Mouse (Mus musculus): ENCODE data around the gene Mst1r. TPM values are rescaled to one million over a fixed set of nuclear protein-coding genes. Genes with fewer than 3 reads are reported as not detected.
A peak's percentile ranks its signal among the peaks of the same experiment; 100 is the strongest.

Mst1r gene
- total and polyA plus RNA-seq, 2 experiments, result 0.18 to 0.70 TPM

DNA sequence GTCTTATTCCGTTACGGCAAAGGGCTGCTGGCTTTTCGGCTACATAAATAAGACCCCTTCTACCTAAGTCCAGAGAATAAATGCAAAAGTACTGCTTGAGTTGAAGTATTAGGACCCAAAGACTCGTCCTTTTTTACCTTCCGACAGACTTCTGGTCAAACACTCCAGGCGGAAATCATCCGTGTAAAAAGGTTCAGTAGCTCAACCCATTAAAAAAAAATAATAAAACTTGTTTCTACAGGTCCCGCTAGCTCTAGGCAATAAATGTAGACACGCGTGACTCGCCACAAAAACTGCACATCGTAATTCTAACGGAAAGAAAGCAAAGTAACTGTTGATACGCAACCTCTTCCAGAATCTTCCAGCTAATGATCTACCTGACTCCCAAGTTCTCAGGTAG is 33.5 kb upstream of the Mst1r start, which contains the start of gene Rbm6:
TSS of gene Rbm6 (minus strand) at position 101 of the 400 bp plus-strand sequence.
- DNase-seq (ENCODE audit: extremely low read depth, low read depth, low spot score), result no peak
- Histone ChIP-seq H3K9ac (ENCODE audit: low read depth, low read length) (peak within 1 kb of the TSS; percentile 95), H3K27ac (replicated peaks; ENCODE audit: insufficient read depth, low read depth, low read length) (peak within 1 kb of the TSS; percentile 93), H3K27me3 (ENCODE audit: control insufficient read depth, insufficient read depth, low read length) (no peaks in the 10 kb centered on the region), H3K4me1 (ENCODE audit: control insufficient read depth, insufficient read depth, low read length) (peaks cover 4% of the 10 kb centered on the region; the same call in 1 of the 2 replicates), H3K79me2 (ENCODE audit: control insufficient read depth, insufficient read depth, low read length) (peaks cover 8% of the 10 kb centered on the region; the same call in 1 of the 2 replicates), H3K36me3 (ENCODE audit: control insufficient read depth, insufficient read depth, low read length) (no peaks in the 10 kb centered on the region), H3K4me3 (ENCODE audit: insufficient read depth, low read depth, low read length) (peak within 1 kb of the TSS; percentile 84)
- TF ChIP-seq CTCF (IDR thresholded peaks at IDR 0.05; ENCODE audit: low read depth, low read length), result no peak
- no peak for TF ChIP-seq POLR2A (IDR thresholded peaks at IDR 0.05; ENCODE audit: extremely low read depth, insufficient read depth, low read length)
- WGBS, result 4% methylated on average over 14 of the region's 14 CpGs

DNA sequence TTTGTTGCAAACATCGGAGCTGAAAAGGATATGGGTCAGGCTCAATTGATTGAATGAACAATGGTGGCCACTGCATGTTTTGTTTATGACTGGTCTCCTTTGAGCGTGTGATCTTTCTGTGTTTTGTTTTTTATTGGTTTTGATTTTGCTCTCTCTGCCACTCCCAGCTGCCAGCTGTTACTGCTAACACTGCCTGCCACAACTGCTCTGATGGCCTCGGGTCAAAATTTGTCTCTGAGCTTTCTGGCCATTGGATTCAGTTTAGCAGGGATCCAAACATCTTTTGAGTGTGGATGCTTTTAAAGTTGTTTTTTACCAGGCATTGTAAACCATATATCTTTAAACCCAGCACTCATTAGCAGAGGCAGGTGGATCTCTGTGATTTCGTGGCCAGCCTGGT is 26.3 kb upstream of the Mst1r start:
- H3K27ac ChIP-seq (replicated peaks; ENCODE audit: insufficient read depth, low read depth, low read length), result no peak overlapping the region
- no peak for TF ChIP-seq POLR2A (IDR thresholded peaks at IDR 0.05; ENCODE audit: extremely low read depth, insufficient read depth, low read length)
- no peak for TF ChIP-seq CTCF (IDR thresholded peaks at IDR 0.05; ENCODE audit: low read depth, low read length)
- no peaks in the 10 kb centered on the region for H3K36me3 ChIP-seq (ENCODE audit: control insufficient read depth, insufficient read depth, low read length)
- no peak for DNase-seq (ENCODE audit: extremely low read depth, low read depth, low spot score)
- H3K9ac ChIP-seq (ENCODE audit: low read depth, low read length), result no peak overlapping the region
- no peaks in the 10 kb centered on the region for H3K27me3 ChIP-seq (ENCODE audit: control insufficient read depth, insufficient read depth, low read length)
- no peak overlapping the region for H3K4me3 ChIP-seq (ENCODE audit: insufficient read depth, low read depth, low read length)
- no peaks in the 10 kb centered on the region for H3K79me2 ChIP-seq (ENCODE audit: control insufficient read depth, insufficient read depth, low read length)
- H3K4me1 ChIP-seq (ENCODE audit: control insufficient read depth, insufficient read depth, low read length), result no peaks in the 10 kb centered on the region
- 71% methylated on average over 4 of the region's 4 CpGs for WGBS

DNA sequence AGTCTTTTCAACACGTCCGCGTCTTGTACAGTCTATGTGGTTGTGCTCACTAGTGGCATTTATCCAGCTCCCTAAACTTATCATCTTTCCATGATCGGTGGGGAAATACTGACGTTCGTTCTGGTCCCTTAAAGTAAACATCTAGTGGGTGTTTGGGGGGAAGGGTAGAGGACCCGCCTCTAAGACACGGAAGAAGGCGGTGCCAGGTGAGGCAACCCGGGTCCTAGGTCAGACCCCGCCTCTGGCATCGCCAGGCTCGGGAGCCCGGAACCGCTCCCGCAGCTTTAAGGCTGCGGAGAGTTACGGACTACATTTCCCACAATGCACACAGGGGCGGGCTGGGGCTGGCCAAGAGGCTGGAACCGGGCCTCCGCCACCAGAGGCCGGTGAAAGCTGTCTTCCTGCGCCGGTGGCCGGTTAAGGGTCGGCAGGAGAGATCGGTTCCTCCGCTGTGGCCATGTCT is 18.8 kb upstream of the Mst1r start, which contains the start of gene Mon1a:
TSS of gene Mon1a (plus strand) at position 348 of the 463 bp plus-strand sequence.
- H3K9ac ChIP-seq (ENCODE audit: low read depth, low read length), result peak within 1 kb of the TSS; percentile 69
- peaks cover 3% of the 10 kb centered on the region; the same call in 1 of the 2 replicates for H3K4me1 ChIP-seq (ENCODE audit: control insufficient read depth, insufficient read depth, low read length)
- peak; percentile 88 for DNase-seq (ENCODE audit: extremely low read depth, low read depth, low spot score)
- TF ChIP-seq CTCF (IDR thresholded peaks at IDR 0.05; ENCODE audit: low read depth, low read length) (no peak), POLR2A (IDR thresholded peaks at IDR 0.05; ENCODE audit: extremely low read depth, insufficient read depth, low read length) (peak; percentile 69)
- under 1% methylated on average over 28 of the region's 28 CpGs for WGBS
- H3K4me3 ChIP-seq (ENCODE audit: insufficient read depth, low read depth, low read length), result peak within 1 kb of the TSS; percentile 63
- H3K36me3 ChIP-seq (ENCODE audit: control insufficient read depth, insufficient read depth, low read length), result peaks cover 6% of the 10 kb centered on the region; the same call in 1 of the 2 replicates
- H3K27ac ChIP-seq (replicated peaks; ENCODE audit: insufficient read depth, low read depth, low read length), result peak within 1 kb of the TSS; percentile 40
- H3K27me3 ChIP-seq (ENCODE audit: control insufficient read depth, insufficient read depth, low read length), result no peaks in the 10 kb centered on the region
- peaks cover 14% of the 10 kb centered on the region; the same call in 1 of the 2 replicates for H3K79me2 ChIP-seq (ENCODE audit: control insufficient read depth, insufficient read depth, low read length)

DNA sequence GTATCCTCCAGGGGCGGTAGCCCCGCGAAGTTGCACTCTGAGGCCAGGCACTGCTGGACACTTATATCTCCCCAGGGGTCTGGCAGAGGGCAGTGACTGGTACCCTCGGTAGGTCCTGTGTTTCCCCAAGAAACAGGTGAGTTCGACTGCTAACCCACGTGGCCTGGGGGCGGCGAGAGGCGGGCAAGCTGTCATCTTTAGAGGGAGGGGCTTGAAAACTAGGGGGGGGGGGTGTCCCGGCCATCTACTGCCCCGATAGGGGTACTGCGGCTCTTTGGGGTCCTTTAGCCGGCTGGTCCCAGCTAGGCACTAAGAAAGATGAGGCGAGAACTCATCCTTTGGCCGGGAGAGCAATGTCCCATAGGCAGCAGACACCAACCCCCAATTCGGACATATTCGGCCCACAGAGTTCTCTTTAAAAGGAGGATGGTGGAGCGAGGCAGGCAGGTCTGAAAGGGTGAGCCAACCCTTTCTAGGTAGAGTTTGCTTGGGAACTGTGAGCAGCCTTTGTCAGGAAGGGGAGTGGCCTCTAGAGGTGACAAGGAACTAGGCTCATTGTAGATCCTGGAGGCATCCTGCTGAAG is 18.3 kb upstream of the Mst1r start:
- TF ChIP-seq POLR2A (IDR thresholded peaks at IDR 0.05; ENCODE audit: extremely low read depth, insufficient read depth, low read length), result no peak
- TF ChIP-seq CTCF (IDR thresholded peaks at IDR 0.05; ENCODE audit: low read depth, low read length), result no peak
- H3K27ac ChIP-seq (replicated peaks; ENCODE audit: insufficient read depth, low read depth, low read length), result peak overlapping the region; percentile 40
- H3K27me3 ChIP-seq (ENCODE audit: control insufficient read depth, insufficient read depth, low read length), result no peaks in the 10 kb centered on the region
- H3K4me1 ChIP-seq (ENCODE audit: control insufficient read depth, insufficient read depth, low read length), result peaks cover 3% of the 10 kb centered on the region; the same call in 1 of the 2 replicates
- peak overlapping the region; percentile 63 for H3K4me3 ChIP-seq (ENCODE audit: insufficient read depth, low read depth, low read length)
- peaks cover 6% of the 10 kb centered on the region; the same call in 1 of the 2 replicates for H3K36me3 ChIP-seq (ENCODE audit: control insufficient read depth, insufficient read depth, low read length)
- WGBS, result under 1% methylated on average over 18 of the region's 18 CpGs
- DNase-seq (ENCODE audit: extremely low read depth, low read depth, low spot score), result peak; percentile 50
- peaks cover 14% of the 10 kb centered on the region; the same call in 1 of the 2 replicates for H3K79me2 ChIP-seq (ENCODE audit: control insufficient read depth, insufficient read depth, low read length)
- H3K9ac ChIP-seq (ENCODE audit: low read depth, low read length), result peak overlapping the region; percentile 69

DNA sequence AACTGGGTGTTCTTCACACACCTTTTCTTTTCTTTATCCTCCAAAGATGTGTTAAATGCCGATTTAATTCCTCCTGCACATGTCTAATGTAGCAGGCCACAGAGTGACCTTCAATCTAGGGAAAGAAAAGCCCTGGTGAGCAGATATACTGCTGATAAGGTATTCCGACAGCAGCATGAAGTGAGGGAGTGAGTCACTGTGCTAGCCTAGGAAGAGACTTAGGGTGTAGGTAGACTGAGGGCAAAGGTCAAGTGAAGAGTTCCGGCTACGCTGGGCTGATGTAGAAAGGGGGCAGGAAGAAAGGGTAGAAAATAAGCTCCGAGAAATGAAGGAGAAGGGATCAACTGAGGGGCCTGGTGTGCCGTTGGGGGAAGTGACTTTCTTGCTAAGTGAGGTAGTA is 16.4 kb upstream of the Mst1r start:
- Histone ChIP-seq H3K27me3 (ENCODE audit: control insufficient read depth, insufficient read depth, low read length) (no peaks in the 10 kb centered on the region), H3K4me3 (ENCODE audit: insufficient read depth, low read depth, low read length) (no peak overlapping the region), H3K79me2 (ENCODE audit: control insufficient read depth, insufficient read depth, low read length) (peaks cover 14% of the 10 kb centered on the region; the same call in 1 of the 2 replicates), H3K36me3 (ENCODE audit: control insufficient read depth, insufficient read depth, low read length) (peaks cover 6% of the 10 kb centered on the region; the same call in 1 of the 2 replicates), H3K4me1 (ENCODE audit: control insufficient read depth, insufficient read depth, low read length) (peaks cover 3% of the 10 kb centered on the region; the same call in 1 of the 2 replicates), H3K27ac (replicated peaks; ENCODE audit: insufficient read depth, low read depth, low read length) (no peak overlapping the region), H3K9ac (ENCODE audit: low read depth, low read length) (no peak overlapping the region)
- no peak for TF ChIP-seq CTCF (IDR thresholded peaks at IDR 0.05; ENCODE audit: low read depth, low read length)
- TF ChIP-seq POLR2A (IDR thresholded peaks at IDR 0.05; ENCODE audit: extremely low read depth, insufficient read depth, low read length), result no peak
- 72% methylated on average over 6 of the region's 6 CpGs for WGBS
- DNase-seq (ENCODE audit: extremely low read depth, low read depth, low spot score), result no peak

DNA sequence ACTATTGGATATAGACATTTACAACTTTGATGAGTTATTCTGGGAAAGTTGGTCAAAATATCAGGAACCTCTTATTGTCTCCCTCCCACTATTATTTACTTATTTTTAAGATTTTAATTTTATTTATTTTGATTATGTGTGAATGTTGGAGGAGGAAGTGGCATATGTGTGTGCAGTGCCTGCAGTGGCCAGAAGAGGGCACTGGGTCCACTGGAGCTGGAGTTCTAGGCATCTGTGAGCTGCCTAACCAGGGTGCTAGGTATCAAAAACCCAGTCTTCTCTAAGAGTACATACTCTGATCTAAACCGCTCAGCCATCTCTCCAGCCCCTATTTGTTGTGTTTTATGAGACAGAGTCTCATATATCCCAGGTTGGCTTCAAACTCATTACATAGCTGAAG is 15.7 kb upstream of the Mst1r start:
- H3K9ac ChIP-seq (ENCODE audit: low read depth, low read length), result no peak overlapping the region
- peaks cover 6% of the 10 kb centered on the region; the same call in 1 of the 2 replicates for H3K36me3 ChIP-seq (ENCODE audit: control insufficient read depth, insufficient read depth, low read length)
- peaks cover 14% of the 10 kb centered on the region; the same call in 1 of the 2 replicates for H3K79me2 ChIP-seq (ENCODE audit: control insufficient read depth, insufficient read depth, low read length)
- DNase-seq (ENCODE audit: extremely low read depth, low read depth, low spot score), result no peak
- no peaks in the 10 kb centered on the region for H3K27me3 ChIP-seq (ENCODE audit: control insufficient read depth, insufficient read depth, low read length)
- TF ChIP-seq POLR2A (IDR thresholded peaks at IDR 0.05; ENCODE audit: extremely low read depth, insufficient read depth, low read length) (no peak), CTCF (IDR thresholded peaks at IDR 0.05; ENCODE audit: low read depth, low read length) (peak; percentile 66)
- peaks cover 3% of the 10 kb centered on the region; the same call in 1 of the 2 replicates for H3K4me1 ChIP-seq (ENCODE audit: control insufficient read depth, insufficient read depth, low read length)
- 100% methylated on average over 1 of the region's 1 CpGs for WGBS
- H3K27ac ChIP-seq (replicated peaks; ENCODE audit: insufficient read depth, low read depth, low read length), result no peak overlapping the region
- no peak overlapping the region for H3K4me3 ChIP-seq (ENCODE audit: insufficient read depth, low read depth, low read length)

Data from liver, adult 2 months (tissue).